Mouse (Mus musculus) erythroblast, embryonic 14.5 days (primary cell): ENCODE data around the gene Maml3.

ENCODE experiments used
- GATA1 ChIP-seq: IDR thresholded peaks from 2 replicates; pipeline ENCODE4 v1.6.1; 2012; ENCODE audit warnings: low read length, inconsistent platforms, mixed read lengths
- TAL1 ChIP-seq: IDR thresholded peaks from 3 replicates; pipeline ENCODE4 v1.6.1; 2012; ENCODE audit warnings: low read length, inconsistent platforms, mixed read lengths

GRCm38 (mm10) chr3:51974153-51974552 lies 130.7 kb downstream of the Maml3 start:
- TF ChIP-seq GATA1 (no peak), TAL1 (no peak)
